Mouse (Mus musculus): ENCODE results near the gene Pspn. TPM values are rescaled to one million over a fixed set of nuclear protein-coding genes. Genes with fewer than 3 reads are reported as not detected.

The Pspn gene
- polyA plus RNA-seq, 1 experiment = 0.63 TPM

DNA sequence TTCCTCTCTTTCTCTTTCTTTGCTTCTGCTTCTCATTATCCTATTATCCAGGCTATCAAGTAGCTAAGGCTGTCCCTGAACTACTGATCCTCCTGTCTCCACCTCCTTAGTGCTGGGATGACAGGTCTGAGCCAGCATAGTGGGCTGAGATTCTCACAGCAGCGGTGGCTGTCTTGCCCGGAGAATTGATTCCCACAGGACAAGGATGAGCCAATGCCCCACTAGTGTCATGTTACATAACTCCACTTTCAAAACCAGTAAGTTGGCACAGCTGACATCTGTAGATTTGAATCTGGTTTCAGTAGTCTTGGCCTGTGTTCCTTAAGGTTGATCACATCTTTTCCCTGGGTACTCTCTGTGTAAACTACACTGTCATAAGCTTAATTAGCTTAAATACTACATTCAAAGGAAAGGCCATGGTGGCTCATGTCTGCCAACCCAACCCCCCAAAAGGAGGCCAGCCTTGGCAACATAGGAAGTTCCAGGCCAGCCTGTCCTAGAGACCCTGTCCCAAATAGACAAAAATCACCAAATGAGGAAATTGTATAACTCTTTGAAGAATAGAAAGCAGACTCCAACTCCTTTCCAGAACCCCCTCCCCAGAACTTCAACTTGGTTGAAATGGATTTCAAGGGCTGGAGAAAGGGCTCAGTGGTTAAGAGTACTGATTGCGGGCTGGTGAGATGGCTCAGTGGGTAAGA, 13.6 kb downstream of the Pspn start:
- no peaks in the 10 kb centered on the region for H3K9me3 ChIP-seq
- TF ChIP-seq FLI1 (IDR thresholded peaks at IDR 0.05; ENCODE audit: low read length) = no peak
- no peak for TF ChIP-seq GATA1 (IDR thresholded peaks at IDR 0.05; ENCODE audit: borderline replicate concordance, low read length)
- peaks cover 3% of the 10 kb centered on the region for H3K36me3 ChIP-seq (replicated peaks; ENCODE audit: low read length)
- H3K27me3 ChIP-seq (replicated peaks) = peaks cover 9% of the 10 kb centered on the region
- H3K4me1 ChIP-seq = peaks cover 30% of the 10 kb centered on the region
- no peak overlapping the region for H3K4me3 ChIP-seq (replicated peaks)

DNA sequence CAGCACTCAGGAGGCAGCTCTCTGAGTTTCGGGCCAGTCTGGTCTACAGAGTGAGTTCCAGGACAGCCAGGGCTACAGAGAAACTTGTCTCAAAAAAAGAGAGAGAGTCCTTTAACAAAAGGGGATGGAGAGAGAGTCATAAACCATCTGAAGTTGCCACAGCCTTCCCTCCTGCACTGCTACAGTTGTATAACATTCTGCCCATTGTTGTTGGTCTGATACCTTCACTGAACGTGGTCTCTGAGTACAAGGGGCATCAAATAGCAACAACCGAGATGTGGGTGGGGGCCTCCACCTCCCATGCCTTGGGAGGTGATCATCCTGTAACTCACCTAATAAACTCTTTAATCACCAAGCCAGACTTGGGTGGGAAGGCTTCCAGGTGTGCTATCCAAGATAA, 14.2 kb downstream of the Pspn start:
- H3K9me3 ChIP-seq = no peaks in the 10 kb centered on the region
- no peak overlapping the region for H3K4me3 ChIP-seq (replicated peaks)
- H3K36me3 ChIP-seq (replicated peaks; ENCODE audit: low read length) = no peaks in the 10 kb centered on the region
- peaks cover 24% of the 10 kb centered on the region for H3K4me1 ChIP-seq
- H3K27me3 ChIP-seq (replicated peaks) = peaks cover 11% of the 10 kb centered on the region
- no peak for TF ChIP-seq FLI1 (IDR thresholded peaks at IDR 0.05; ENCODE audit: low read length)
- TF ChIP-seq GATA1 (IDR thresholded peaks at IDR 0.05; ENCODE audit: borderline replicate concordance, low read length) = no peak

- Histone ChIP-seq H3K4me3 (replicated peaks) (no peak overlapping the region), H3K4me1 (peaks cover 25% of the 10 kb centered on the region), H3K9me3 (no peaks in the 10 kb centered on the region), H3K27me3 (replicated peaks) (peaks cover 11% of the 10 kb centered on the region), H3K36me3 (replicated peaks; ENCODE audit: low read length) (no peaks in the 10 kb centered on the region)
- no peak for TF ChIP-seq FLI1 (IDR thresholded peaks at IDR 0.05; ENCODE audit: low read length)
- no peak for TF ChIP-seq GATA1 (IDR thresholded peaks at IDR 0.05; ENCODE audit: borderline replicate concordance, low read length)
Observed at GRCm38 (mm10) chr17:56984886-56985285, 14.9 kb downstream of the Pspn start.

DNA sequence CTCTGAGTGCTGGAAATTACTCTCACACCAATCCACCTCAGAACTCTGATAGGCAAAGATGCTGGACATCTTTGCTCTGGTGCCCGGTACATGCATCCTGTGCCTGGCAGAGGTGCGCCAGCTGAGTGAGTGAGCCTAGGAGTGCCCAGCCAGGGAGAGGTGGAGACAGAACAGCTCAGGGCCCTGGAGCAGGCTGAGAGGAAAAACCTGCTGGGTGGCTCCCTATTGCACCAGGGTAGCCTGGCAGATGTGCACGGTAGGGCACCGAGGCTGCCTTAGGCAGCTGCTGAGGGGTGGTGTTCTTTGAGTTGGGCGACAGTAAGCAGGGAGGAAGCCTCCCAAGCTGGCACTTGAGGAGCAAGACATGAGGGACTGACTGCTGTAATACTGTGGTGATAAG, 17.8 kb downstream of the Pspn start, which contains the start of gene Acer1:
Gene Acer1, minus strand, starts transcription at position 114 of the 400 bp plus-strand sequence.
- H3K4me1 ChIP-seq = peaks cover 40% of the 10 kb centered on the region
- no peaks in the 10 kb centered on the region for H3K36me3 ChIP-seq (replicated peaks; ENCODE audit: low read length)
- peaks cover 11% of the 10 kb centered on the region for H3K27me3 ChIP-seq (replicated peaks)
- no peak within 1 kb of the TSS for H3K4me3 ChIP-seq (replicated peaks)
- TF ChIP-seq GATA1 (IDR thresholded peaks at IDR 0.05; ENCODE audit: borderline replicate concordance, low read length) = no peak
- no peak for TF ChIP-seq FLI1 (IDR thresholded peaks at IDR 0.05; ENCODE audit: low read length)
- H3K9me3 ChIP-seq = no peaks in the 10 kb centered on the region

DNA sequence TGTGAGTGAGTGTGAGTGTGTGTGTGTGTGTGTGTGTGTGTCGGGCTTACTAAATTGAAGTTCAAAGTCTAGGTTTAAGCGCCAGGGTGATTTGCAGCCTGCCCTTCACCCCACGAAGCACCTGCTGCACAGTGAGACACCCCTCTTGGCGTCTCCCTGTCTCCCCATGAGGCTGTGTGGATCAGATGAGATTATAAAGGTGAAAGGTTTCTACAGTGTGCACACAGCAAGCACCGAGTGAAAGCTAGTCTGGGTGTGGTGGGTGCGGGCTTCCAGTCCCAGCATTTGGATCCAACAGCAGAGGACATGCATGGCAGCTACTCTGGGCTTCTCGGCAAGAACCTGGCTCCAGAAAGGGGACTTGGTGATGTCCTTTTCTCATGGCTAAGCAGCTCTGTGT, 18.8 kb downstream of the Pspn start:
- Histone ChIP-seq H3K4me1 (peaks cover 46% of the 10 kb centered on the region), H3K36me3 (replicated peaks; ENCODE audit: low read length) (no peaks in the 10 kb centered on the region), H3K9me3 (no peaks in the 10 kb centered on the region), H3K4me3 (replicated peaks) (no peak overlapping the region), H3K27me3 (replicated peaks) (peaks cover 15% of the 10 kb centered on the region)
- TF ChIP-seq GATA1 (IDR thresholded peaks at IDR 0.05; ENCODE audit: borderline replicate concordance, low read length) (no peak), FLI1 (IDR thresholded peaks at IDR 0.05; ENCODE audit: low read length) (no peak)

- Histone ChIP-seq H3K4me1 (peaks cover 43% of the 10 kb centered on the region), H3K4me3 (replicated peaks) (no peak overlapping the region), H3K27me3 (replicated peaks) (peaks cover 22% of the 10 kb centered on the region), H3K36me3 (replicated peaks; ENCODE audit: low read length) (no peaks in the 10 kb centered on the region), H3K9me3 (no peaks in the 10 kb centered on the region)
- no peak for TF ChIP-seq GATA1 (IDR thresholded peaks at IDR 0.05; ENCODE audit: borderline replicate concordance, low read length)
- no peak for TF ChIP-seq FLI1 (IDR thresholded peaks at IDR 0.05; ENCODE audit: low read length)
Observed at GRCm38 (mm10) chr17:56979524-56979923, 20.3 kb downstream of the Pspn start.

DNA sequence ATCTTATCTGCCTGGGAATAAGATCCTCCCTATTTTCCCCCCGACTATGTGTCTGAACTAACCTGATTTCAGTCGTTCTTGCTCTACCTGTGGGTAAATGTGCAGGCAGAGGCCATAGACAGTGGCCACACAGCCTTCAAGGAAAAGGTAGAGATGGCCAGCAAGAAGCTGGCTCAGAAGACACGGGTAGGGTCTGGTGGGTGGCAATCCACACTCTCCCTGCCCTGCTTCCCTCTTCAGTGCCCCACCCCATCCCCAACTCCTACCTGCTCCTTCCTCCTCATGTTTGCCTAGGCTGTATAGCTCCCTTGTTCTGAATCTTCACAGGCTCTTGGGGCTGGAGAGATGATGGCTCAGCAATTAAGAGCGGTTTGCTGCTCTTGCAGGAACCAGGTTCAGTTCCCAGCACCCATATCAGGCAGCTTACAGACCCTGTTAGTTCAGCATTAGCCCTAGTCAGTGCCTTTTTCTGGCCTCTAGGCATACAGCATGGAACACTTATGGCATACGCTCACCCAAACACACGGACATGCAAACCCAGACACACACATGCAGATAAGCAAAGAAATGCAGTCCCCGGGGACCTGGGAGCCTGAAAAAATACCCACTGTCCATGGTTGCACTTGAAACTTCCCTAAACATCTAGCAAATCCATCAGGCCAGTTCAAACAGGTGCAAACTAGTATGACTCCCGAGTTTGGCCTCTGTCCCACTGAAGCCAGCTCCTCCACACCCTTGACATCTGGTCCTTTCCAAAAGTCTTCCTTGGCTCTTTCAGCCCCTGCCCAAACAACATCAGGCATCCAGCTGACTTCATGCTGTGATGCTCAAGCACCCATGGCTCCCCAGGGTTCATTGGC, 23.1 kb downstream of the Pspn start:
- peaks cover 38% of the 10 kb centered on the region for H3K4me1 ChIP-seq
- TF ChIP-seq GATA1 (IDR thresholded peaks at IDR 0.05; ENCODE audit: borderline replicate concordance, low read length) = no peak
- no peak for TF ChIP-seq FLI1 (IDR thresholded peaks at IDR 0.05; ENCODE audit: low read length)
- H3K4me3 ChIP-seq (replicated peaks) = no peak overlapping the region
- peaks cover 22% of the 10 kb centered on the region for H3K27me3 ChIP-seq (replicated peaks)
- no peaks in the 10 kb centered on the region for H3K9me3 ChIP-seq
- H3K36me3 ChIP-seq (replicated peaks; ENCODE audit: low read length) = no peaks in the 10 kb centered on the region

GRCm38 (mm10) chr17:56975391-56975790, 24.4 kb downstream of the Pspn start:
- no peak for TF ChIP-seq FLI1 (IDR thresholded peaks at IDR 0.05; ENCODE audit: low read length)
- no peak for TF ChIP-seq GATA1 (IDR thresholded peaks at IDR 0.05; ENCODE audit: borderline replicate concordance, low read length)
- no peaks in the 10 kb centered on the region for H3K9me3 ChIP-seq
- peaks cover 28% of the 10 kb centered on the region for H3K27me3 ChIP-seq (replicated peaks)
- H3K36me3 ChIP-seq (replicated peaks; ENCODE audit: low read length) = no peaks in the 10 kb centered on the region
- H3K4me3 ChIP-seq (replicated peaks) = no peak overlapping the region
- peaks cover 38% of the 10 kb centered on the region for H3K4me1 ChIP-seq

DNA sequence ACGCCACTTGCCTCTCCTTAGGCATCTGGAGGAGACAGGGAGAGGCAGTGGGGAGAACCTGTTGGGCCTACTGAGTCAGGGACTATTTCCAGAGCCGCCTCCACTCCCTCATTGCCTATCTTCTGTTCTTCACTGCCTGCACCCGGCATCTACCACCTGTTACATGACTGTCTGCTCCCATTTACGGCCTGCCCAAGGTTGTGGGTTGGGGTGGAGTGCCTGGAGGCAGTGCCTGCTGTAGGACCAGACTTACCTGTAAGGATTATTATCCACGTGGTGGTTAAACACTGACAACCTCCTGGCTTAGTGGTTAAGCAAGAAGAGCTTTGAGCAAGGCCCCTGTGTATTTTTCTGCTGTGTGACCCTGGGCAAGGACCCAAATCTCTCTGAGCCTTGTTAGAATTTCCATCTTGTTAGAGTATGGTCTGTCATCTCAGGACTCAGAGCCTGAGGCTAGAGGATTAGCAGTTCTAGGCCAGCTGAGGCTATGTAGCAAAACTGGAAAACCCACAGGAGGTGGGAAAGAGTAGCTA, 25.0 kb downstream of the Pspn start:
- Histone ChIP-seq H3K9me3 (no peaks in the 10 kb centered on the region), H3K4me3 (replicated peaks) (no peak overlapping the region), H3K36me3 (replicated peaks; ENCODE audit: low read length) (no peaks in the 10 kb centered on the region), H3K27me3 (replicated peaks) (peaks cover 33% of the 10 kb centered on the region), H3K4me1 (peaks cover 31% of the 10 kb centered on the region)
- TF ChIP-seq FLI1 (IDR thresholded peaks at IDR 0.05; ENCODE audit: low read length) = no peak
- TF ChIP-seq GATA1 (IDR thresholded peaks at IDR 0.05; ENCODE audit: borderline replicate concordance, low read length) = no peak
